Mouse (Mus musculus): ENCODE data around the gene Nptxr.
A peak's percentile ranks its signal among the peaks of the same experiment; 100 is the strongest.

Nptxr gene

DNA sequence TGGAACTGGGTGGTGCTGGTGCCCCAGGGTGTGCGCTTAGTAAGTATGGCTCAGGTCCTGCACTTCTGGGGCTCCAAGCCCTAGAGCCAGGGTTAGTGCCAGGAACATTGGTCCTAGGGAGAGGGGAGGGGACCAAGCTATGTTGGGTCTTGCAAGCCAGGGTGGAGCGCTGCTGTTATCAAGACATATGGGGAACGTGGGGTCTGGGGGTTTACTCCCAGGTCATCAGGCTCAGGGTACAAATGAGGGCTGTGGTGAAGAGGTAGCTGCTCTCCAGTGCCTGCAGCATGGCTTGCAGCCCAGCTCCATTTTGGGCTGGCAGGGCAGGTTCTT lies 51.2 kb downstream of the Nptxr start:
- no peak for DNase-seq (ENCODE audit: low read depth, low spot score)

GRCm38 (mm10) chr15:79752742-79753419 lies 51.7 kb downstream of the Nptxr start:
- peak; percentile 54 for DNase-seq (ENCODE audit: low read depth, low spot score)

- DNase-seq (ENCODE audit: low read depth, low spot score) = no peak
Measured at GRCm38 (mm10) chr15:79751772-79752171, 52.8 kb downstream of the Nptxr start.

GRCm38 (mm10) chr15:79750266-79750665 lies 54.3 kb downstream of the Nptxr start:
- no peak for DNase-seq (ENCODE audit: low read depth, low spot score)

DNA sequence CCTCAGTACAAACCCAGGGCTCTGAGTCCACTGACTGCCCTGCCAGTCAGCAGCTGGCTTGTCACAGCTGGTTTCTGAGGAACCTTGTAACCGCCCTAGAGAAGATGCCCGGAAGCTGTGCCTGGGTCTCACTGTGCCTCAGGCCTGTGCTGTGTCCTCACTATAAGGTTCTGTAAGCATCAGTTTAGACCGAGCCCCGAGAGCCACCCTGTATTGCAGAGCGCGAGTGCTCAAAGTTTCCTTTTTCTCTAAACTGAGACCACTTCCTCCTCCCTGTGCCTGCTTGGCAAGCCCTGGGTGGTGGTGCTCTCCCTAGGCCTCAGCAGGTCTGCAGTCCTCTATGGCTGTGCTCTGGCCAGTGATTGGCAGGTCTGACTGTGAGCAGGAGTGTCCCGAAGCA lies 55.4 kb downstream of the Nptxr start:
- DNase-seq (ENCODE audit: low read depth, low spot score) = no peak

DNA sequence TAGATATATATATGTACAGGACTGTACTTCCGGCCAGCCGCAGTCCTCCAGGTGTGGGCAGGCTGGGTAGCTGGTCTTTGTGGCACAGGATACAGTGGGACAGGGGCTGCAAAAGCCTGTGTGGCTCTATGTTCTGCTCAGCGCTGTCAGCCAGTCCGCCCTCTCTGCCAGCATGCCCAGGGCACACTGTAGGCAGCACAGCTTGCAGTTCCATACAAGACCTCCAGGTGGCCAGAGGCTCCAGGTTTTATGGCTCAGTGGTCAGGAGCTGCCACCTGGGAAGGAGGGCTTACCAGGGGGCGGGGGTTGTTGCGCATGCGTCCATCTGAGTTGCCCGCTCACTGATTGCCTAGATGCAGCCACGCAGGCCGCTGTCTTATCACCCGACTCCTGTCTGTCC lies 56.6 kb downstream of the Nptxr start:
- peak; percentile 65 for DNase-seq (ENCODE audit: low read depth, low spot score)

DNA sequence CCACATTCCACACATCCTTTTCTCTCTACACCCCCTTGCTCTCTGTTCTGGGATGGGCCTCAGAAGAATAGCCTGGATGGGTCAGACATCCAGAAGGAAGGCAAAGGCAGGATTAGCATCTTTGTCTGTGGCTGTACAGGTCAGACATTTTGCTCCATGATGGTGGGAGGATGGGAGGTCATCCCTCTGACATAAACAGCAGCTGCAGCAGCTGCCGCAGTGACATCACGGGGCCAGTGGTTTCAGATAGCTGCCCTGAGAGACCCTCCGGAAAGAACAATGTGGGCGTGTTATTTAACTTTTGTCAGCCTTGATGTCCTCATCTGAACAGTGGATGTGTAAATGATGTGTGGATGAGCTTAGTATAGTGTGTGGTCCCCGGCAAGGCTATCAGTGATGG lies 58.7 kb downstream of the Nptxr start:
- no peak for DNase-seq (ENCODE audit: low read depth, low spot score)

DNA sequence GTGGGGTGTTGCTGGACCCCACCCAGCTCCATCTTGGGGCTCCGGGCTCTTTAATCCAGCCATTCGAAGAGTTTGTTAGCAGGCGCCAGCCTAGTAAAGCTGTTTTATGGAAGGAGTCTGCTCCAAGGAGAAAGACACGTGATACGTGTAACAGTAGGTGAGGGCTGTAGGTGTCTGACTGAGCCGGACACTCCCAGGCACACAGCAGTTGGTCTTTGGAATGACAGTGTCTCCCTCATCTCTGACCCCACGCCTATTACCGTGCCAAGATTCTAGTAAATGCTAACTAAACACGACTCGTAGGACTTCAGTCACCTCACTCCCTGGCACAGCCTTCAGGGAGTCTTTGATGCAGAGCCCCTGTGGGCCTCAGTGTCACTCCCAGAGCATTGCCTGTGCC lies 59.3 kb downstream of the Nptxr start:
- no peak for DNase-seq (ENCODE audit: low read depth, low spot score)

DNA sequence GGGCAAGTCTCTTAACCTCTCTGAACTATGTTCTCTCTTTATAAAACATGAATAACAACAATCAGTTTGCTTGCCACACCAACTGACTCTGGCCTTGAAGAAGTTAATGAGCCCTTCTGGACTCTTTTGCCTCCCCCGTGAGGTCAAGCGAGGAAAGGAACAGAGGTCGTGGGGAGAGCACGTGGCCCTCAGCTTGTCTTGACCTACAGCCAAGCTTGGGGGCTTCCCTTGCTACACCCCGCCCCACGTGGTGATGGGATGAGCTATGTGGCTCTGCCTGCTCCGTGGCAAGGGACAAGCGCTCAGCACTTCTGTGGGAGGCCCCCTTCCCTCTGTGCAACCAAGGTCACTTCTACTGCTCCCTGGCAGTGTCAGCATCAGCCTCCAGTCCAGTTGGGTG lies 59.8 kb downstream of the Nptxr start:
- no peak for DNase-seq (ENCODE audit: low read depth, low spot score)

- no peak for DNase-seq (ENCODE audit: low read depth, low spot score)
Measured at GRCm38 (mm10) chr15:79744001-79744400, 60.6 kb downstream of the Nptxr start.

GRCm38 (mm10) chr15:79742706-79743023 lies 61.9 kb downstream of the Nptxr start:
- no peak for DNase-seq (ENCODE audit: low read depth, low spot score)

GRCm38 (mm10) chr15:79741921-79742705 lies 62.5 kb downstream of the Nptxr start, which contains the start of gene Sun2:
Gene Sun2 (minus strand): TSS chr15:79742536.
- peak; percentile 83 for DNase-seq (ENCODE audit: low read depth, low spot score)

DNA sequence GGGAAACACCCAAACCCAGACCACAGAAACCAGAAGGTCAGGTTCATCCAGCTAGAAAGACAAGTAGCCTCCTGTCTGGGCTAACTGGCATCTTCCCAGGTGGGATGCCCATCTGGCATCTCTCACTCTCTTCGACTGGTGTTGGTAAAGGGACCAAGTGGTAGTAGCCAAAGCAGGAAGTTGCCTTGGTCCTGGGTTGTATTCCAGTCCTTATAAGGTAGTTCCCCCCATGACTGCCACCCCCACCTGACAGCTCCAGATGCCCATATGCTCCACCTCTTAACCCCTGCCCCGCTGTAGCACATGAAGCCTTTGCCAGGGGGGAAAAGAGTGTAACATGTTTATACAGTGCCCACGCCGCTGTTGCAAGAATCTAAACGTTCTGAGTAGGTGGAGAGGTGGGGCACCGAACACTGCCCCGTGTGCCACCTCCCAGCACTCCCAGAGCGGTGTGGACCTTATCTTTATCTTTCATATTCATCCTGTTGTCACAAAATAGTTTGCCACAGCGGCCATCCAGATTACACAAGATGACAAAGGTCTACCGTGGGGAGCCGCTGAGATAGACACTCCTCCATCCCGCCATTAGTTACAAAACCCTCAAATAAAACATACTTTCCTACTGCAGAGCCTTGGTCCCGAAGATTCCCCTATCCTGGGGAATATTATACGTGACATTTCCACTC lies 63.2 kb downstream of the Nptxr start:
- DNase-seq (ENCODE audit: low read depth, low spot score) = no peak

DNA sequence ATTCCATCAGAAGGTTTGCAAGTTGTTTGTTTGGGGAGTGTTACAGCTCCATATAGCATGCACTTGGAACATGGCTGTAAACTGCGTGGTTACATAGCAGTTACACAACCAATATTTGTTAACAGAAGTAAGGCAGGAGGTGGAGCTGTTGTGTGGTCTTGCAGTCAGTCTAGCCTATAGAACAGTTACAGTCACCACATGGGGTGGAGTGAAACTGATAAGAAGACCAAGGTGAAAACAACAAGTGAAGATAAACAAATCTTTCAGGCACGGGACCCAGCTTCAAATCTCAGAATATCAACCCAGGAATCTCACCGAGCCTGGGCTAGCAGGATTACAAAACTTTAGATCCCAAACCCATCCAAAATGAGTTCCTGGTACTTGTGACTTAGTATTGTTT lies 63.8 kb downstream of the Nptxr start:
- DNase-seq (ENCODE audit: low read depth, low spot score) = no peak
